Mouse (Mus musculus) embryonic facial prominence, embryonic 15.5 days (tissue): ENCODE measurements around the gene Baiap2l2. TPM values are rescaled to one million over a fixed set of nuclear protein-coding genes. Genes with fewer than 3 reads are reported as not detected.

Source experiments
- ATAC-seq: fragments of 200-750 bp; cut with Nextera tagmentation; 2 replicates; pipeline ENCODE4 v1.8.0; 2017; ENCODE audit warnings: low read depth, moderate TSS enrichment; ENCODE audit not compliant: insufficient number of reproducible peaks, low FRiP score, low TSS enrichment
- H3K27ac ChIP-seq: fragments of 300-500 bp; sonication (generic); replicated peaks from 2 replicates; pipeline ENCODE4 v1.5.1; 2015; ENCODE audit warnings: mild to moderate bottlenecking, inconsistent platforms
- H3K27me3 ChIP-seq: fragments of 300-500 bp; sonication (generic); 2 replicates; pipeline ENCODE4 v1.6.1; 2015; ENCODE audit warnings: inconsistent platforms
- H3K36me3 ChIP-seq: fragments of 300-500 bp; sonication (generic); 2 replicates; pipeline ENCODE4 v1.6.1; 2015; ENCODE audit warnings: mild to moderate bottlenecking, inconsistent platforms
- H3K4me1 ChIP-seq: fragments of 300-500 bp; sonication (generic); 2 replicates; pipeline ENCODE4 v1.6.1; 2015; ENCODE audit warnings: inconsistent platforms
- H3K4me2 ChIP-seq: fragments of 300-500 bp; sonication (generic); replicated peaks from 2 replicates; pipeline ENCODE4 v1.6.1; 2015; ENCODE audit warnings: mild to moderate bottlenecking, inconsistent platforms
- H3K4me3 ChIP-seq: fragments of 300-500 bp; sonication (generic); replicated peaks from 2 replicates; pipeline ENCODE4 v1.5.1; 2015; ENCODE audit warnings: mild to moderate bottlenecking, inconsistent platforms
- H3K9ac ChIP-seq: fragments of 300-500 bp; sonication (generic); 2 replicates; pipeline ENCODE4 v1.6.1; 2015; ENCODE audit warnings: inconsistent platforms
- H3K9me3 ChIP-seq: fragments of 300-500 bp; sonication (generic); replicated peaks from 2 replicates; pipeline ENCODE4 v1.6.1; 2016; ENCODE audit warnings: inconsistent platforms
- WGBS: fragments of 180-500 bp; shearing (Covaris S2); methylation state at CpG from one replicate; pipeline ENCODE4 v1.1.7; 2015; 5-methylcytosine and 5-hydroxymethylcytosine counted together
- polyA plus RNA-seq: library from polyadenylated mRNA; unstranded; fragments of >200 nt; fragmentation: Nextera tagmentation; extraction: Ambion mirVana; gene quantifications from 2 replicates; pipeline ENCODE4 v1.2.1, GENCODE M21; 2015

Baiap2l2 gene
- polyA plus RNA-seq, 1 experiment from 2014 or later: 18.5 TPM

GRCm38 (mm10) chr15:79280209-79280608 lies 5.1 kb downstream of the Baiap2l2 start:
- 21% methylated on average over 6 of the region's 6 CpGs for WGBS
- no peaks in the 10 kb centered on the region for H3K36me3 ChIP-seq
- H3K27ac ChIP-seq: no peak overlapping the region
- no peak overlapping the region for H3K4me2 ChIP-seq
- H3K4me3 ChIP-seq: no peak overlapping the region
- no peak for ATAC-seq
- no peaks in the 10 kb centered on the region for H3K4me1 ChIP-seq
- H3K9me3 ChIP-seq: no peaks in the 10 kb centered on the region
- H3K9ac ChIP-seq: no peak overlapping the region
- H3K27me3 ChIP-seq: no peaks in the 10 kb centered on the region

GRCm38 (mm10) chr15:79277728-79278127 lies 7.6 kb downstream of the Baiap2l2 start:
- no peaks in the 10 kb centered on the region for H3K9me3 ChIP-seq
- WGBS: 29% methylated on average over 10 of the region's 10 CpGs
- no peaks in the 10 kb centered on the region for H3K4me1 ChIP-seq
- 0 out of 2 replicates have a peak overlapping the region, but pooled peaks have one; percentile 34 for H3K27ac ChIP-seq
- H3K9ac ChIP-seq: no peak overlapping the region
- H3K4me3 ChIP-seq: no peak overlapping the region
- no peak for ATAC-seq
- H3K4me2 ChIP-seq: no peak overlapping the region
- H3K27me3 ChIP-seq: no peaks in the 10 kb centered on the region
- no peaks in the 10 kb centered on the region for H3K36me3 ChIP-seq

- Histone ChIP-seq H3K4me1 (peaks cover 10% of the 10 kb centered on the region), H3K4me3 (no peak overlapping the region), H3K9ac (no peak overlapping the region), H3K4me2 (no peak overlapping the region), H3K27ac (no peak overlapping the region), H3K27me3 (peaks cover 9% of the 10 kb centered on the region), H3K36me3 (no peaks in the 10 kb centered on the region), H3K9me3 (no peaks in the 10 kb centered on the region)
- no peak for ATAC-seq
- 62% methylated on average over 10 of the region's 10 CpGs for WGBS
These were observed 12.3 kb downstream of the Baiap2l2 start for GRCm38 (mm10) chr15:79273020-79273419.

GRCm38 (mm10) chr15:79271124-79271746 lies 14.1 kb downstream of the Baiap2l2 start:
- Histone ChIP-seq H3K9ac (no peak overlapping the region), H3K27ac (no peak overlapping the region), H3K9me3 (no peaks in the 10 kb centered on the region), H3K4me3 (peak overlapping the region; percentile 31), H3K4me2 (peak overlapping the region; percentile 57), H3K4me1 (peaks cover 10% of the 10 kb centered on the region), H3K27me3 (peaks cover 11% of the 10 kb centered on the region), H3K36me3 (no peaks in the 10 kb centered on the region)
- no peak for ATAC-seq
- WGBS: 12% methylated on average over 17 of the region's 17 CpGs

GRCm38 (mm10) chr15:79270317-79271123 lies 14.8 kb downstream of the Baiap2l2 start:
- Histone ChIP-seq H3K27me3 (peaks cover 11% of the 10 kb centered on the region), H3K27ac (no peak overlapping the region), H3K4me1 (peaks cover 10% of the 10 kb centered on the region), H3K9me3 (no peaks in the 10 kb centered on the region), H3K4me3 (peak overlapping the region; percentile 31), H3K36me3 (no peaks in the 10 kb centered on the region), H3K4me2 (peak overlapping the region; percentile 57), H3K9ac (no peak overlapping the region)
- no peak; the same call in 1 of the 2 replicates for ATAC-seq
- 1% methylated on average over 33 of the region's 33 CpGs for WGBS

- 16% methylated on average over 1 of the region's 1 CpGs for WGBS
These were observed 16.8 kb downstream of the Baiap2l2 start for GRCm38 (mm10) chr15:79268521-79268920.

GRCm38 (mm10) chr15:79265384-79265783 lies 20.0 kb downstream of the Baiap2l2 start:
- Histone ChIP-seq H3K4me1 (peaks cover 19% of the 10 kb centered on the region), H3K4me2 (no peak overlapping the region), H3K27me3 (peaks cover 8% of the 10 kb centered on the region), H3K9ac (no peak overlapping the region), H3K36me3 (no peaks in the 10 kb centered on the region), H3K9me3 (no peaks in the 10 kb centered on the region), H3K4me3 (no peak overlapping the region), H3K27ac (no peak overlapping the region)
- ATAC-seq: no peak
- 66% methylated on average over 4 of the region's 4 CpGs for WGBS

More at GRCm38 (mm10) chr15:79268521-79268920, 16.8 kb downstream of the Baiap2l2 start:
- H3K9me3 ChIP-seq: no peaks in the 10 kb centered on the region
- peaks cover 10% of the 10 kb centered on the region for H3K4me1 ChIP-seq
- no peak overlapping the region for H3K9ac ChIP-seq
- ATAC-seq: no peak
- H3K36me3 ChIP-seq: no peaks in the 10 kb centered on the region
- H3K4me2 ChIP-seq: no peak overlapping the region
- H3K27me3 ChIP-seq: peaks cover 11% of the 10 kb centered on the region
- no peak overlapping the region for H3K4me3 ChIP-seq
- H3K27ac ChIP-seq: no peak overlapping the region

- H3K27me3 ChIP-seq: peaks cover 9% of the 10 kb centered on the region
- H3K4me3 ChIP-seq: no peak overlapping the region
- H3K9me3 ChIP-seq: no peaks in the 10 kb centered on the region
- H3K36me3 ChIP-seq: no peaks in the 10 kb centered on the region
- H3K4me2 ChIP-seq: no peak overlapping the region
- no peak overlapping the region for H3K27ac ChIP-seq
- H3K9ac ChIP-seq: no peak overlapping the region
- ATAC-seq: no peak
- 89% methylated on average over 6 of the region's 6 CpGs for WGBS
- peaks cover 17% of the 10 kb centered on the region for H3K4me1 ChIP-seq
These were observed 21.6 kb downstream of the Baiap2l2 start for GRCm38 (mm10) chr15:79263726-79264125.

- Histone ChIP-seq H3K4me1 (peaks cover 17% of the 10 kb centered on the region), H3K4me2 (no peak overlapping the region), H3K36me3 (no peaks in the 10 kb centered on the region), H3K9ac (no peak overlapping the region), H3K27ac (no peak overlapping the region), H3K4me3 (no peak overlapping the region), H3K27me3 (peaks cover 9% of the 10 kb centered on the region), H3K9me3 (no peaks in the 10 kb centered on the region)
- WGBS: 90% methylated on average over 3 of the region's 3 CpGs
- ATAC-seq: no peak
These were observed 22.5 kb downstream of the Baiap2l2 start for GRCm38 (mm10) chr15:79262786-79263309.

- ATAC-seq: no peak
- Histone ChIP-seq H3K4me2 (peak overlapping the region; percentile 100), H3K36me3 (no peaks in the 10 kb centered on the region), H3K4me3 (peak overlapping the region; percentile 68), H3K27ac (no peak overlapping the region), H3K27me3 (peaks cover 9% of the 10 kb centered on the region), H3K4me1 (peaks cover 17% of the 10 kb centered on the region), H3K9ac (no peak overlapping the region), H3K9me3 (no peaks in the 10 kb centered on the region)
- WGBS: 22% methylated on average over 13 of the region's 13 CpGs
These were observed 23.0 kb downstream of the Baiap2l2 start for GRCm38 (mm10) chr15:79262375-79262774.

- peak overlapping the region; percentile 58 for H3K9ac ChIP-seq
- peaks cover 7% of the 10 kb centered on the region for H3K27me3 ChIP-seq
- no peaks in the 10 kb centered on the region for H3K9me3 ChIP-seq
- no peaks in the 10 kb centered on the region for H3K36me3 ChIP-seq
- H3K4me1 ChIP-seq: peaks cover 17% of the 10 kb centered on the region
- peak overlapping the region; percentile 58 for H3K27ac ChIP-seq
- H3K4me2 ChIP-seq: peak overlapping the region; percentile 100
- ATAC-seq: peak; percentile 21; the same call in 1 of the 2 replicates
- peak overlapping the region; percentile 68 for H3K4me3 ChIP-seq
- 0% methylated on average over 12 of the region's 28 CpGs for WGBS
These were observed 23.6 kb downstream of the Baiap2l2 start for GRCm38 (mm10) chr15:79261757-79262156.
